Mouse (Mus musculus) kidney, adult 2 months (tissue): ENCODE results near the gene Batf3.

Experiments
- CTCF ChIP-seq: fragments of 200-500 bp; conservative IDR thresholded peaks from 2 replicates; pipeline ENCODE4 v1.5.1; 2011; ENCODE audit warnings: low read depth, mild to moderate bottlenecking, control low read depth, low read length, moderate library complexity, mixed read lengths; ENCODE audit not compliant: insufficient read depth, insufficient read length
- POLR2A ChIP-seq: fragments of 200-500 bp; IDR thresholded peaks from one replicate; pipeline ENCODE4 v1.6.1; 2011; ENCODE audit warnings: low read depth, low read length, control low read depth

DNA sequence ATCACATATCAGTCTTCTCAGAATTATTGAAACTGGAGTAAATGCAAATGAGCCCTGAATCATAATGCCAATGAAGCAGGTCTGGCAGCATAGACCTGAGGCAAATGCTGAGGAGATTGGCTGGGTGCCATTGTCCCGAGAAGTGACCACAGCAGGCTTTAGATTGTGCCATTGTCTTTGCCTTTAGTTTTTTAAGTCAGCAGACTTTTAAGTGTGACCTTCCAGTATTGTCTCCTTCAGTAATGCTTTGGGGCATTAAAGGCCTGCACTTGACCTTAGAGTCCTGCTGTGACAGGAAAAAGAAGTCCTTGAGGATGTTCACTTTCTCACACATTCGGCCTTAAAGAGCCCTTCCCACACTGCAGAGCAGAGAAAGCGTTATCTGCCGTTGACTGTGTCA is 27.4 kb upstream of the Batf3 start:
- TF ChIP-seq CTCF: no peak
- TF ChIP-seq POLR2A: no peak
